Mouse (Mus musculus) frontal cortex, postnatal 36 days (tissue): ENCODE measurements around the gene Phyhipl.

ENCODE experiments used
- DNase-seq, 2 experiments: peaks; one replicate each; pipeline ENCODE4 v3.0.0; 2022; ENCODE audit warnings: low spot score in 2 of 2

The Phyhipl gene

GRCm38 (mm10) chr10:70635261-70635660, 20.5 kb downstream of the Phyhipl start:
- no peak for DNase-seq

- no peak for DNase-seq
Measured at GRCm38 (mm10) chr10:70631142-70631541, 24.6 kb downstream of the Phyhipl start.

GRCm38 (mm10) chr10:70623461-70623860, 32.3 kb downstream of the Phyhipl start:
- no peak for DNase-seq

GRCm38 (mm10) chr10:70616377-70616776, 39.4 kb downstream of the Phyhipl start:
- no peak for DNase-seq

GRCm38 (mm10) chr10:70611633-70612032, 44.1 kb downstream of the Phyhipl start:
- DNase-seq, result no peak

- DNase-seq, result no peak
Measured at GRCm38 (mm10) chr10:70599925-70600305, 55.9 kb downstream of the Phyhipl start.

- peak; percentile 91 to 92 for DNase-seq
Measured at GRCm38 (mm10) chr10:70599126-70599924, 56.4 kb downstream of the Phyhipl start.

- peak; percentile 58 to 63 for DNase-seq
Measured at GRCm38 (mm10) chr10:70598516-70599125, 57.1 kb downstream of the Phyhipl start.

GRCm38 (mm10) chr10:70598081-70598515, 57.7 kb downstream of the Phyhipl start:
- peak in 1 of 2 experiments; percentile 31 for DNase-seq

- peak in 1 of 2 experiments; percentile 45 for DNase-seq
Measured at GRCm38 (mm10) chr10:70594007-70594406, 61.8 kb downstream of the Phyhipl start.

GRCm38 (mm10) chr10:70586876-70587405, 68.8 kb downstream of the Phyhipl start:
- no peak for DNase-seq

- no peak for DNase-seq
Measured at GRCm38 (mm10) chr10:70584171-70584570, 71.6 kb downstream of the Phyhipl start.

- DNase-seq, result no peak
Measured at GRCm38 (mm10) chr10:70581556-70582211, 74.1 kb downstream of the Phyhipl start.

GRCm38 (mm10) chr10:70563636-70564035, 92.1 kb downstream of the Phyhipl start:
- DNase-seq, result peak; percentile 69 to 81

GRCm38 (mm10) chr10:70552531-70552930, 103.2 kb downstream of the Phyhipl start:
- no peak for DNase-seq

- no peak for DNase-seq
Measured at GRCm38 (mm10) chr10:70542857-70543256, 112.9 kb downstream of the Phyhipl start.

GRCm38 (mm10) chr10:70540456-70541195, 115.1 kb downstream of the Phyhipl start:
- DNase-seq, result no peak

- no peak for DNase-seq
Measured at GRCm38 (mm10) chr10:70539251-70539650, 116.5 kb downstream of the Phyhipl start.

GRCm38 (mm10) chr10:70537694-70538093, 118.1 kb downstream of the Phyhipl start:
- DNase-seq, result no peak

- DNase-seq, result no peak
Measured at GRCm38 (mm10) chr10:70535401-70535800, 120.4 kb downstream of the Phyhipl start.

GRCm38 (mm10) chr10:70534571-70534970, 121.2 kb downstream of the Phyhipl start:
- no peak for DNase-seq

- no peak for DNase-seq
Measured at GRCm38 (mm10) chr10:70533986-70534385, 121.8 kb downstream of the Phyhipl start.
